Mouse (Mus musculus) midbrain, embryonic 13.5 days (tissue): ENCODE measurements at regions not wholly inside any gene's neighbourhood (a gene's known extent, or its start where the extent isn't known, plus 50 kb on each side); places are given as distances from the start of the nearest gene placed in this dataset.
"Not testable (repeated sequence)": the region's sequence is repeated elsewhere in the genome, so short reads cannot be mapped to it uniquely, and the experiment has no call there.

Experiments used
- ATAC-seq: fragments of 200-750 bp; cut with Nextera tagmentation; 2 replicates; pipeline ENCODE4 v1.8.0; 2017; ENCODE audit warnings: mild to moderate bottlenecking, moderate TSS enrichment, moderate library complexity
- H3K27ac ChIP-seq: fragments of 300-500 bp; sonication (generic); 2 replicates; pipeline ENCODE4 v1.5.1; 2015; ENCODE audit warnings: inconsistent platforms, mild to moderate bottlenecking, moderate library complexity
- H3K27me3 ChIP-seq: fragments of 300-500 bp; sonication (generic); 2 replicates; pipeline ENCODE4 v1.6.1; 2015; ENCODE audit warnings: mild to moderate bottlenecking, inconsistent platforms
- H3K36me3 ChIP-seq: fragments of 300-500 bp; sonication (generic); 2 replicates; pipeline ENCODE4 v1.6.1; 2015; ENCODE audit warnings: mild to moderate bottlenecking, inconsistent platforms
- H3K4me1 ChIP-seq: fragments of 300-500 bp; sonication (generic); replicated peaks from 2 replicates; pipeline ENCODE4 v1.6.1; 2015; ENCODE audit warnings: inconsistent platforms
- H3K4me2 ChIP-seq: fragments of 300-500 bp; sonication (generic); replicated peaks from 2 replicates; pipeline ENCODE4 v1.6.1; 2015; ENCODE audit warnings: moderate library complexity, mild to moderate bottlenecking, inconsistent platforms
- H3K4me3 ChIP-seq: fragments of 300-500 bp; sonication (generic); replicated peaks from 2 replicates; pipeline ENCODE4 v1.5.1; 2015; ENCODE audit warnings: mild to moderate bottlenecking, inconsistent platforms
- H3K9ac ChIP-seq: fragments of 300-500 bp; sonication (generic); replicated peaks from 2 replicates; pipeline ENCODE4 v1.6.1; 2015; ENCODE audit warnings: mild to moderate bottlenecking, inconsistent platforms
- H3K9me3 ChIP-seq: fragments of 300-500 bp; sonication (generic); 2 replicates; pipeline ENCODE4 v1.6.1; 2016; ENCODE audit warnings: mild to moderate bottlenecking, inconsistent platforms
- WGBS: fragments of 180-500 bp; shearing (Covaris S2); methylation state at CpG from one replicate; pipeline ENCODE4 v1.1.7; 2015; 5-methylcytosine and 5-hydroxymethylcytosine counted together

DNA sequence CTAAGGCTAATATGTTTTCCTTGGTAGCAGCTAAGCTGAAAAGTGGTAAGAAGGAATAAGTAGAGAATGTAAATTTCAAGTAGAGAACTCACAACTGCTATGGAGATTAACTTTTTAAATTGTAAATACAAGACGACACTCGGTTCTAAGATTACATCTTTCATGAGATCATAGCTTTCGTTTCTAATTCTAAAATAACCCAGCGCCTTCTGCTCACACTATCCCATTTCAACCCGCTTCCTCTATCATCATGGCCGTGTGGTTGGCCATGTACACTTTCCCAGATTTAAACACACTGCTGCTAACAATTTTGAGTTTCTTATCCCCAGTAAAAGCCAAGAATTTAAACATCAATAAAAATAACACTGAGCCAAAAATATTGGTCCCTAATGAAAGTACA, 682.3 kb upstream of the Intu start:
- ATAC-seq: no peak
- no peak overlapping the region for H3K4me3 ChIP-seq
- no peak overlapping the region for H3K9ac ChIP-seq
- H3K27me3 ChIP-seq: no peaks in the 10 kb centered on the region
- H3K4me1 ChIP-seq: no peaks in the 10 kb centered on the region
- H3K4me2 ChIP-seq: no peak overlapping the region
- 94% methylated on average over 6 of the region's 6 CpGs for WGBS
- no peak overlapping the region for H3K27ac ChIP-seq
- no peaks in the 10 kb centered on the region for H3K9me3 ChIP-seq
- H3K36me3 ChIP-seq: no peaks in the 10 kb centered on the region

DNA sequence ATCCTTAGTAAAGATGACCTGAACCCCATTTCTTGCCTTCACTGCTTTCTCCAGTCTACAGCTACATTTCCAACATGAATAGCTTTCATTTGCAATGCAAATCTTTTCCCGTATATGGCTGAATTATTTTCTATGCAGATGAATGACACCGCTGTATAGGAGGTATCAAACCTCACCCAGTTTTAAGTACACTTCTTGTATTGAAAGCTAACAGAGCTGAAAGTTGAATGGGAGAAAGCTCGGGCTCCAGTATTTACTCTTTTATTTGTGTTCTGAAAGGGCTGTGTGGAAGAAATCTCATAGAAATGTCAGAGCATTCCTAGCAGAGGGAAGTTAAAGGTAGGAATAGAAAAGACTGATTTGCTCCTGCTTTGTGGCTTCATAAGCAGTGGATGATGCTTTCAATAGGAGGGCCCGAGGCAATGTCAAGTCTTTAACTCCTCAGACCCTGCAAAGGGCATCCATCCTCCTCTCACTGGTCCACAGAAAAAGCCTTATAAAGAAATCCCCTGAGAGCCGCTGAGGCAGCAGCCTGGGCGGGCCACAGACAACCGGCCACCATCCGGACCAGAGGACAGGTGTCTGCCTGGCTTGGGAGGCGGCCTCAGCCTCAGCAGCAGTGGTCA, 673.8 kb upstream of the Intu start:
- Histone ChIP-seq H3K4me2 (peak overlapping the region; percentile 26; the same call in 1 of the 2 replicates), H3K4me1 (peaks cover 6% of the 10 kb centered on the region; the same call in 1 of the 2 replicates), H3K27ac (no peak overlapping the region), H3K4me3 (no peak overlapping the region), H3K27me3 (no peaks in the 10 kb centered on the region), H3K36me3 (no peaks in the 10 kb centered on the region), H3K9ac (no peak overlapping the region), H3K9me3 (no peaks in the 10 kb centered on the region)
- 28% methylated on average over 9 of the region's 9 CpGs for WGBS
- ATAC-seq: no peak

DNA sequence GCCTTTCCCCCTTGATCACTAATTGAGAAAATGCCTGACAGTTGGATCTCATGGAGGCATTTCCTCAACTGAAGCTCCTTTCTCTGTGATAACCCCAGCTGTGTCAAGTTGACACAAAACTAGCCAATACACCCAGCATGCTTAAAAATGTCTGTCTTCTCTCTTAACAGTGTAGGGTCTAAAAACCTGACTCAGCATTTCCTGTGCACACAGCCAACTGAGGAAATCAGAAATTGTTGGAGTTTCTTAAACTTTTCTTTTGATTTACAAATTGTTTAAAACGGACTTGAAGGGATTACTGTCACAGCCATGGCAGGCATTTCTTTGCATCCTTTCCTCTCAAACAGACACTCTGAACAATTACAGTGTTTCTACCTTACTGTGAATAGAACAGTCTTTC, 655.0 kb upstream of the Intu start:
- not testable (repeated sequence) for ATAC-seq, H3K27me3 ChIP-seq, H3K27ac ChIP-seq, H3K9me3 ChIP-seq, H3K36me3 ChIP-seq, H3K4me3 ChIP-seq, H3K4me2 ChIP-seq, H3K4me1 ChIP-seq, H3K9ac ChIP-seq
- 68% methylated on average over 1 of the region's 1 CpGs for WGBS

DNA sequence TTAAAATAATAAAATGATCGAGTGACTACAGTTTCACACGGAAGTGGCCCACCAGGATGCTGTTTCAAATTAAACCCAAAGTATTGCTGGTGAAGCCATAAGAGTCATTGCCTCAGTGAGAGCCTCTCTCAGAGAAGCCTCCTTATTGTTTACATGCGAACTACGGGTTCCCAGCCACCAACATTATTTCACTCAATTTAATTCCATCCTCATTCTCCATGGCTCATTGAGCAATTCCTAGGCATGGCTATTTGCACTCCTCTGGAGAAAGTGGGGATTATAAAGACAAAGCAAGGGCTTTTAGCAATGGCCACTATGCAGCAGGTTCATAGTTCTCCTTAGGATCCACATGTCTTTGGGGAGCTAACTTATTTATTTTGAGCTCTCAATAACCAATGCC, 646.7 kb upstream of the Intu start:
- Histone ChIP-seq H3K27ac (no peak overlapping the region), H3K27me3 (no peaks in the 10 kb centered on the region), H3K4me1 (0 out of 2 replicates have a peak, but pooled peaks cover 2% of the 10 kb centered on the region), H3K36me3 (no peaks in the 10 kb centered on the region), H3K9me3 (no peaks in the 10 kb centered on the region), H3K9ac (no peak overlapping the region), H3K4me3 (no peak overlapping the region), H3K4me2 (no peak overlapping the region)
- ATAC-seq: no peak
- 41% methylated on average over 4 of the region's 4 CpGs for WGBS

DNA sequence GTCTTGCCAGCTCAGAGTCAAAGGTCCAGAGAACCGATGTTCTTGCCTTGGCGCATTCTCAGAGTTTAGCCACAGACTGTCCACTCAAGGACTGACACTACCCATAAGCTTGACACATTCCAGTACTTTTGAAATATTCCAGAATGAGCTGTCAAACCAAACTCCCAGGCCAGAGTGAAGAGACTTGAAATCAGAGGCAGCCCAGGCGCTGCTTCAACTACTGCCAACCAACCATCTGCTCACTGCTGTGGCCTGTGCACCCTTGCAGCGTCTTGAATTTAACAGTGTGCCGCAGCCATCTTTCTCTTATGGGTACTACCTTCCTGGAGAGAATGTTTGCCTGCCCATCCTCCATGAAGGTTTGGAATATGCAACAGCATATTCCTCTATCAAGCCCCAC, 642.7 kb upstream of the Intu start:
- Histone ChIP-seq H3K4me2 (no peak overlapping the region), H3K9me3 (no peaks in the 10 kb centered on the region), H3K4me3 (no peak overlapping the region), H3K9ac (no peak overlapping the region), H3K27me3 (no peaks in the 10 kb centered on the region), H3K4me1 (0 out of 2 replicates have a peak, but pooled peaks cover 2% of the 10 kb centered on the region), H3K36me3 (no peaks in the 10 kb centered on the region), H3K27ac (no peak overlapping the region)
- ATAC-seq: no peak
- WGBS: 93% methylated on average over 5 of the region's 5 CpGs

DNA sequence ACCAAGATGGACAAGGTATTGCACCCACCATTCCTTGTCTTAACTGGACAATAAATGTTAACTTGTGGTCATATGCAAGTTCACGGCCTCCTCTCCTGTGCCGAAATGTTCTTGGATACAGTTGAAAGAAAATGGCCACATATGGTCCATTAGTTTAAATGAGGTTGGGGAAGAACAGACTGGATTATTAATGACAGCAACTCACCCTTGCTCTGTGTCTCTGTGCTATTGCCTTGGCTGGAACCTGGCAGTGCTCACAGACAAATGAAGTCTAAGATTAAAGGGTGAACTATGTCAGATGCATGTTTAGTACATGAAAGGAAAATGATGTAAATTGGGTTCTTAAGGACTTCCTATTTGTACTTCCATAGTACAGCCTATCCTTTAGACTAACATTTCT, 641.9 kb upstream of the Intu start:
- Histone ChIP-seq H3K27me3 (no peaks in the 10 kb centered on the region), H3K4me2 (no peak overlapping the region), H3K27ac (no peak overlapping the region), H3K4me1 (0 out of 2 replicates have a peak, but pooled peaks cover 2% of the 10 kb centered on the region), H3K36me3 (no peaks in the 10 kb centered on the region), H3K9me3 (no peaks in the 10 kb centered on the region), H3K4me3 (no peak overlapping the region), H3K9ac (no peak overlapping the region)
- ATAC-seq: no peak
- 87% methylated on average over 2 of the region's 2 CpGs for WGBS

DNA sequence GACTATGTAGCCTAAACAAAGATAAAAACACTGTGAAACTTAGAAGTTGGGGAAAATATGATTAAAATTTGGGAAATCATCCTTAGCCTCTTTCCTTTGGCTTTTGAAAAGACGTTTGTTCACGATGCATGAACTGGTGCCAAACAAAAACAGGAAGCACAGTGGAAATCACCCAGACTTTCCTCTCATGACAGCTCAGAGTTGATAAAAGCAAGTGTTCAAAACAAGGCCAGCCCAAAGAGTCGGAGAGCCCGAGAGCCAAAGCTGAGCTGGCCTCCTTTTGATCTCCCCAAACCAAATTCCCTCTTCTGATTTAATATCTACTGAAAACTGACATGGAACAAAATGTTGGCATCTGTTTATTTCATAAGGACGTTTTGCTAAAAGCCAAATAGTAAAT, 632.1 kb upstream of the Intu start:
- Histone ChIP-seq H3K27me3 (no peaks in the 10 kb centered on the region), H3K9ac (no peak overlapping the region), H3K4me3 (no peak overlapping the region), H3K27ac (no peak overlapping the region), H3K4me2 (no peak overlapping the region), H3K9me3 (no peaks in the 10 kb centered on the region), H3K36me3 (no peaks in the 10 kb centered on the region), H3K4me1 (0 out of 2 replicates have a peak, but pooled peaks cover 4% of the 10 kb centered on the region)
- ATAC-seq: no peak
- 79% methylated on average over 5 of the region's 5 CpGs for WGBS

DNA sequence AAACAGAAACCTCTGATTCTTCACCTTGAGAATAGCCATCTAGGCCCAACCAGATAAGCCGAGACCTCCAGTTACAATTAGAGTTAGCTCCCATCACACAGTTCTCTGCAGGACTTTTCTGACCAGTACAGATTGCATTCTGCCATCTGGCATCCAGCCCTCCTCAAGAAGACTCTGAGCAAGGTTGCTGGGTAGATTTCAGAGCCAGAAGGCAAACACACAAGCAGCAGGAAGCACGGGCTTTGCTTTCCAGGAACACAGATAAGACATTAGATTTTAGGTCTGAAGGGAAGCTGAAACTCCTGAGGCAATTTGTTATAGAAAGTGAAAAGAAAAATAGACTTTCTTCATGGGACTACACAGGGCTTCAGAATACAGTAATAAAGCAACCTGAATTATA, 630.9 kb upstream of the Intu start:
- no peaks in the 10 kb centered on the region for H3K27me3 ChIP-seq
- 0 out of 2 replicates have a peak, but pooled peaks cover 4% of the 10 kb centered on the region for H3K4me1 ChIP-seq
- no peak overlapping the region for H3K4me3 ChIP-seq
- H3K9me3 ChIP-seq: no peaks in the 10 kb centered on the region
- H3K9ac ChIP-seq: no peak overlapping the region
- H3K27ac ChIP-seq: no peak overlapping the region
- ATAC-seq: no peak
- 83% methylated on average over 2 of the region's 2 CpGs for WGBS
- H3K36me3 ChIP-seq: no peaks in the 10 kb centered on the region
- no peak overlapping the region for H3K4me2 ChIP-seq

DNA sequence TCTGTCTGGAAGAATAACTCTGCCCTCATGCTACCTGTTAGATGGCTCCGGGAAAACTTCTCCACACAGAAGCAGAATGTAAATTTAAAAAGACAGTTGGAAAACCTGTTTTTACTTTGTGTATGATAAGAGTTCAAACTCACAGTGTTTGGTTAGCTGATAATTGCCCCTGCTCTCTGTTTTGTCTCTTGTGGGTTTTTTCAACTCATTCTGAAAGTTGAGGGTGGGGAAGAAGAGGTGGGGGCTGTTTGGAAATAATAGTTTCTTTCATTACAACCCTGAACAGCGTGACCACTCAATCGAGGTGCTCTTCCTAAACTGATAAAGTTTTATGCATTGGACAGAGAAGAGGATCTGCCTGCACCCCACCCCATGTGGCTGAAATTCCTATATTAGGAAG, 626.7 kb upstream of the Intu start:
- no peaks in the 10 kb centered on the region for H3K4me1 ChIP-seq
- no peak overlapping the region for H3K27ac ChIP-seq
- WGBS: 79% methylated on average over 3 of the region's 3 CpGs
- no peaks in the 10 kb centered on the region for H3K27me3 ChIP-seq
- no peak for ATAC-seq
- H3K4me3 ChIP-seq: no peak overlapping the region
- H3K9me3 ChIP-seq: no peaks in the 10 kb centered on the region
- H3K36me3 ChIP-seq: no peaks in the 10 kb centered on the region
- H3K9ac ChIP-seq: no peak overlapping the region
- no peak overlapping the region for H3K4me2 ChIP-seq

DNA sequence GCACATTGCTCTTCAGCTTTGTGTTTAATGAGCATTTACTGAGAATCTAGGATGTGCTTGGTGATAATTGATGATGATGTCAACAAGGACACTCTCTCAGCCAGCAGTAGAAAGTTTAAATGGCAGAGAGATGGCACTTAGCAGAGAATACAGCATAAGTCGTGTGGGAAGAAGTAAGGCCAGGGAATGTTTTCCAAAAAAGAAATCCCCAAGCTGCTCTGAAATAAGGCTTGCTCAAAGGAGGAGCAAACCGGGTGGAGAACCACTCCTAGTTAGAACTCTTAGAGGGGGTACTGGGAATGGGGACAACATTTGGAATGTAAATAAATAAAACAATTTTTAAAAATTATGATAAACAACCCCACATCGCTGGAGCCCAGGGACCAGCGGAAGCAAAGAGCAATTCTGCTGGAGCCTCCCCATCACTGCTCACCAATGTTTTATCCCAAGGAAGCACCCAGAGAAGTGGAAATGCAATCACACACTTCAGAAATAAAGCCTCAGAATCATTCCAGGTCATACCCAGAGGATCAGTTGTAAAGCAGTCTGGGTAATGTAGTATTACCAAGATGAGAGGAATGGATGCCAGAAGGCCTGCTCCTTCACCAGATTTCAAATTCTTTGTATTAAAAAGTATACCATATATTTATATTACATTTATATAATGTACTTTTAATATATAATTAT, 622.3 kb upstream of the Intu start:
- H3K36me3 ChIP-seq: no peaks in the 10 kb centered on the region
- H3K27me3 ChIP-seq: no peaks in the 10 kb centered on the region
- H3K4me1 ChIP-seq: no peaks in the 10 kb centered on the region
- H3K4me2 ChIP-seq: no peak overlapping the region
- no peak overlapping the region for H3K4me3 ChIP-seq
- no peak overlapping the region for H3K27ac ChIP-seq
- ATAC-seq: no peak
- no peak overlapping the region for H3K9ac ChIP-seq
- H3K9me3 ChIP-seq: no peaks in the 10 kb centered on the region; the same call in 1 of the 2 replicates
- WGBS: 92% methylated on average over 4 of the region's 4 CpGs

DNA sequence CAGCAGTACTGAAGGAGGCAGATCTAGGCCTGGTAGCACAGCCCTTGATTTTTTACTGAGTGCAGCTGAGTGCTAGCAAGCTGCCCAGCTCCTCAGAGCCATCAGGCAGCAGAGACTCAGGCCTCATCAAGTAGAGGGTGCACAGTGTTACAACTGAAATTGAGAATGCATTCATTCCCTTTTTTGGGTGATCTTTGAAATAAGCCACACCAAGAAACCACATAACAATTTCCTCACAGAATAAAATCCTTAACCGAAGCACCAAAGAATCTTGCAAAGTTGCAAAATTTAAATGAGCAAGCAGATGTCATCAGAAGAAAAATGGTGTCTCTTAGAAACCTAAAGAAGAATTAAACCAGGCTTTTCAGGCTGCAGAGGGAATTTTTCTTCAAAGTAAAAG, 621.4 kb upstream of the Intu start:
- H3K4me2 ChIP-seq: no peak overlapping the region
- ATAC-seq: no peak
- H3K4me3 ChIP-seq: no peak overlapping the region
- no peaks in the 10 kb centered on the region for H3K27me3 ChIP-seq
- H3K9ac ChIP-seq: no peak overlapping the region
- WGBS: 95% methylated on average over 1 of the region's 1 CpGs
- H3K4me1 ChIP-seq: no peaks in the 10 kb centered on the region
- no peak overlapping the region for H3K27ac ChIP-seq
- H3K9me3 ChIP-seq: no peaks in the 10 kb centered on the region; the same call in 1 of the 2 replicates
- H3K36me3 ChIP-seq: no peaks in the 10 kb centered on the region

DNA sequence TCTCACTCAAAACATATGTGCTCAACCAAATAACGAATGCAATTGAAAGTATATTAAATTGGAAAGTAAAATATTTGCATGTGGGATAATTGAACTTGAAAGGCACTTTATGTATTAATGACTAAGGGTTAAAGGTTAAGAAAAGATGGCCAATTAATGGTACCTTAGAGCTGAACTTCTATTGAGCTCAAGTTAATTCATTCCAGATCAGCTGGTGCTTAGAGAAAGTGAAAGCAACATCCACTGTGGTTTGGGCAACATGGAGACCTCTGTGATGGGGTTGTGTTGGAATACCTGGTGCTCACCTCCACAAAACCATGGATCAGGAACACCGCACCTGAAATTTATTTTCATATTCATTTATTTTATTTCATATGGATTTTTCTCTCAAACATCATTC, 612.5 kb upstream of the Intu start:
- Histone ChIP-seq H3K27me3 (no peaks in the 10 kb centered on the region), H3K9me3 (no peaks in the 10 kb centered on the region), H3K4me3 (no peak overlapping the region), H3K9ac (no peak overlapping the region), H3K4me1 (no peaks in the 10 kb centered on the region), H3K27ac (no peak overlapping the region), H3K4me2 (no peak overlapping the region), H3K36me3 (no peaks in the 10 kb centered on the region)
- no peak for ATAC-seq
- 91% methylated on average over 2 of the region's 2 CpGs for whole genome bisulfite sequencing

DNA sequence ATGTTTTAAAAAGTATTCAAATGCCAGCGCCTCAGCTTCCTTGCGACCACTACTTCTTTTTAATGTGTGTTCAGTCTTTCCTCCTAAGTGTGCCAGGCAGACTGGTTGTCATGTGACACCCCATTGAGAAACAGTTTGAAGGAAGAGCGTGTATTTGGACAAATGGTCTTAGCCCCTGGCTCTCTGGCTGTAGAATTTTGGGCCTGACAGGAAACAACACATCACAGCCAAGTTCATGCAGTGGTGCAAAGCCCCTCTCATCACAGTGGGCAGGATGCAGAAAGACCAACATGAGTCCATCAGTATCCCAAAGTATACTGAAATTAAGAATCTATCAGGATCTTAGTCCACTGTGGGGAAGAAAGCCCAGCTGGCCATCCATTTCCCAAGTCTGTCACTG, 605.6 kb upstream of the Intu start:
- Histone ChIP-seq H3K27ac (no peak overlapping the region), H3K4me3 (no peak overlapping the region), H3K27me3 (no peaks in the 10 kb centered on the region), H3K4me2 (no peak overlapping the region), H3K9ac (no peak overlapping the region), H3K36me3 (no peaks in the 10 kb centered on the region), H3K4me1 (no peaks in the 10 kb centered on the region), H3K9me3 (no peaks in the 10 kb centered on the region)
- no peak for ATAC-seq
- 77% methylated on average over 3 of the region's 3 CpGs for whole genome bisulfite sequencing
